Mouse (Mus musculus) brain, embryonic 14.5 days (tissue): Measurements from ENCODE around the gene Retreg1.
"Not testable (repeated sequence)": the region's sequence is repeated elsewhere in the genome, so short reads cannot be mapped to it uniquely, and the experiment has no call there.

ENCODE experiments used
- CTCF ChIP-seq: fragments of 200-500 bp; IDR thresholded peaks from 2 replicates; pipeline ENCODE4 v1.5.1; 2012; ENCODE audit warnings: inconsistent platforms, mild to moderate bottlenecking, moderate library complexity, borderline replicate concordance; ENCODE audit not compliant: insufficient read depth, insufficient read length; ENCODE audit errors: extremely low read depth
- POLR2A ChIP-seq: fragments of 200-500 bp; IDR thresholded peaks from 2 replicates; pipeline ENCODE4 v1.6.1; 2012; ENCODE audit warnings: mild to moderate bottlenecking, inconsistent platforms, borderline replicate concordance; ENCODE audit not compliant: poor library complexity, insufficient read depth, insufficient read length, severe bottlenecking; ENCODE audit errors: extremely low read depth

DNA sequence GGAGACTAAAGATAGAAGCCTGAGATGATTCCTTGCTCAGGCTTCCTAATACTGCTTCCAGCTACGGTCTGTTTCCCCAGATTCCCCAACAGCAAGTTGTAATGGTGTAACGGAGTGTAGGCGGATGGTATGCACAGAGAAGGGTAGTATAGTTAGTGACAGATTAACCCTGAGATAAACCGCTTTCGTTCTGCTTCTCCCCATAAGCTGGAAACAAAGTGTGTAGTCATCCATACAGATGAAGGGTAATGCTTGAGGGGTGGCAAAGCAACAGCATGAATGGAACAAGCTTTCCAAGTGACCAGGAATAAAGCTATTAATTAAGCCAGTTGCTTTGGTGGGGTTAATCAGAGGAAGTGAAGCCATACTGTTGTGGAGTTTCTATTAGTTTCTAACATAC, 156.6 kb downstream of the Retreg1 start:
- not testable (repeated sequence) for TF ChIP-seq POLR2A, CTCF
